Mouse (Mus musculus) G1E-ER4 (cell line): ENCODE data around the gene Radil. TPM values are rescaled to one million over a fixed set of nuclear protein-coding genes. Genes with fewer than 3 reads are reported as not detected.

ENCODE experiments used
- GATA1 ChIP-seq: IDR thresholded peaks from one replicate; pipeline ENCODE4 v1.8.0; 2012; ENCODE audit warnings: low read length, inconsistent platforms
- polyA plus RNA-seq: library from polyadenylated mRNA; stranded (reverse); fragments of >175 nt; gene quantifications from 2 replicates; pipeline ENCODE4 v1.2.3, GENCODE M21; 2012

Radil gene
- polyA plus RNA-seq = not detected in 2 replicates

DNA sequence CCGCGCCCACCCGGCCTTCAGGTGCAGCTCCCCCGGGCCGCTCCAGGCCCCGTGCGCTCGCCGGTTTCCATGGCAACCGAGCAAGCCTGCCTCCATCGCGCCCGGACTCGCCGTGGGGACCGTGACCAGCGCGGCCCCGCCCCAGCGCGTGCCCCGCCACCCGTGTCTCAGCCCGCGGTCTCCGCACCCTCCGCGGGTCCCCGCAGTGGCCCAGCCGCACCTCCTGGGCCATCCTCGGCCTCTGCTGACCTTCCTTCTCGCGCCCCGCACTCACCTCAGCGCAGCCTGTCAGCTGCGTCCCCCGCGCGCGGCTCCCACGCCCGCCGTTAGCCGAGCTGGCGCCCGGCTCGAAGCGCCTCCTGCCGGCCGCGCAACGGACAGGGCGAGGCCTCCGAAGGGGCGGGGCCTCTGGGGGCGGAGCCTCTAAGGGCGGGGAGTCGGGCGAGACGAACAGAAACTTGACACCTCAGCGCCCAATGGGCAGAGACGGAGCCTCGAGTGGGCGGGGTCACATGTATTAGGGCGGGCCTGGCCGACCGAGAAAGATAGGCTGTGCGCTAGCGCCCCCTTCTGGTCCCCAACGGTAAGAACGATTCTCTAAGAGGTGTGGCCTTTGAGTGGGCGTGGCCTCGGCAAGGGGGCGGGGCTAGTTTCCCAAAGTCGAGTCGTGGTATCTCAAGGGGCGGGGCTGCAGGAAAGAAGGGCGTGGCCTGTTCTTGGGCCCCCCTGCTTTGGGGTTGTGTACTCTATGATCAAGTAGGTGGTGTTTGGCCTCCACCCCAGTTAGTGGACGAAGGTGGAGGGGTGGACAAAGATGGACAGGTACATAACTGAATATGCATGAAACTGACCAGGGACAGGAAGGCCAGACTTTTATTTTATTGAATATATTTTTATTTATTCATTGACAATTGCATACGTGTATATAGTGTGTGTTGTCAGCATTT, at the start of gene Radil:
Gene Radil (minus strand): TSS at position 393 of the 947 bp plus-strand sequence.
- TF ChIP-seq GATA1 = no peak

DNA sequence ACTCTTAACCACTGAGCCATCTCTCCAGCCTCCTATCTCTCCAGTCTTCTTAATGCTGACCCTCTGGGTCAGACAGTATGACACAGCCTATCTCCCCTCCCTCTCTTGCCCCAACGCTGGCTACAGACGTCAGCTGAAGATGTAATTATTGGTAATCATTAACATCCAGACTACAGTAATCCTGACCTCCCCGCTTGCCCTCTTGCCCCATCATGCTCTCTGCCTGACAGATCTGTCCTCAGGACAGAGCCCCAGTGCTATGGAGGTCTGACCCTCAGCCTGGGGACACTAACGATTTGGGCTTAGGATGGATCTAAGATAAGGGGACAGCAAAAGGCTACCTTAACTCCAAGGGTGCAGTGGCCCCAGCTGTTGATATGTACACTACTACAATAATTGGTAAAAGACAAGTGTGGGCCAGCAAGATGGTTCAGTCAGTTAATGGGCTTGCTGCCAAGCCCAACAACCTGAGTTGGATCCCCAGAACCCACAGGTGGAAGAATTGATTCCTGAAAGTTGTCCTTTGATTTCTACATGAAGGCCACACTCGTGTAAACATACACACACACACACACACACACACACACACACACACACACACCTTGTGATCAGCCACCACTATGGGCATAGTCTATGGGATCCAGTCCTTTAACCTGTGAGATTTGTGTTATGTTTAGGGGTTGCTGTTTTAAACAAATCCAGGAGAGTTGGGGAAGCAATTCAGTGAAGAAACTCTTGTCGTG, 46.9 kb upstream of the Radil start:
- TF ChIP-seq GATA1 = no peak

DNA sequence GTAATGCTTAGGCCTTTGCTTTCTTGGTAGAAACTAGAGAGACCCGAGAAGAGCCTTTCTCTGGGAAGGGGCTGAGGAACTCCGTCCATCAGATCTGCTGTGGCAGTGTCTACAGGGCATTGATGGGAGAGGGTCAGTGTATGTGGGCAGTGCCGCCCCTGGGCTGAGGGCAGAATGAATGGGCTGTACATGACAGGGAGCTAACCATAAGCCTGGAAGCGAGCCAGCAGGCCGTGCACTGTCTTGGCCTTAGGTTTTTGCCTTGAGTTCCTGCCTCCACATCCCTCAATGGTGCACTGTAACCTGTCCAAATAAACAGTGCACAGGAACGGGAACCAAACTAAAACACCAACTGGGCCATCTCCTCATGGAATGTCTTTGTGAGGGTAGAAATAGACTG, 45.8 kb upstream of the Radil start:
- TF ChIP-seq GATA1 = no peak

DNA sequence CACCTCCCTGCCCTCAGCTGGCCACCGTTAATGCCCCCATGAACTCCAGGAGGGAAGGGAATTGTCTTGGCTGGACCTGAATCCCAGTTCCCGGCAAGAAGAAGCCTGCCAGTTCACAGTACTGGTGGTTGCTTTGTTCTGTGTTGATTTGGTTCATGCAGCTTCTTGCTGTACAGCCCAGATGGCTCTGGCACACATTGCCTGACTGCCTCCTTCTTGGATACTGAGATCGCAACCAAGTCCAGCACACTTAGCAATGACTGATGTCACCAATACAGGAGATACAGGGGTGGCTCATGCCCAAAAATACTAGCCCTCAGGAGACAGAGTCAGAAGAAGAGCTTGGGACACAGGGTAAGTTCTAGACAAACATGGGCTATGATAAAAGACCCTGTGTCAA, 44.8 kb upstream of the Radil start:
- no peak for TF ChIP-seq GATA1

DNA sequence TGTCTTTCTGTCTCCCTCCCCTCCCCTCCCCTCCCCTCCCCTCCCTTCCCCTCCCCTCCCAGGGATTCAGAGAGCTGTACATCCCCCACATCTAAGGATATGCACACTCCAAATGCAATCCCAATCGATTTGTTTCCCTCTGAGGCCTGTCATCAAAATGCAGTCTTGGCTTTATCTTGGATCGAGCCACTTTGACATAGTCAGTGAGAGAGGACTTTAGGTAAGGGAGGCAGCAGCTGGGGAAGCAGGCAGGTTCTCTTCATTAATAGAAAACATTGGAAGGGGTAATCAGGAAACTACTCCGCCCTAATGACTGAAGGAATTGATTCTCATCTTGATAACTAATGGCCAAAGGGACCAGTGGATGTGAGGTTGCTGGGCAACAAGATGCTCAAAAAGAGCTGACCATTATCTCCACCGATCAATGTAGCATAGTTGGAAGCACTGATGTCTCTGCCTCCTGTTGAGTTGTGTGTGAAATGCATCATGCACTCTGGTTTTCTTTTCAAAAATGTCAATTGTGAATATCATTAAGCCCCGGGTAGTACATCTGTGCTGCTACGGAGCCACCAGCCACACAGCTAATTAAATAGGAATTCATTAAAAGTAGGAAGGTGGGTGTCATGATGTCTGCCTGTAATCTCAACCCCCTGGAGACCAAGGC, 40.2 kb upstream of the Radil start:
- TF ChIP-seq GATA1 = no peak

DNA sequence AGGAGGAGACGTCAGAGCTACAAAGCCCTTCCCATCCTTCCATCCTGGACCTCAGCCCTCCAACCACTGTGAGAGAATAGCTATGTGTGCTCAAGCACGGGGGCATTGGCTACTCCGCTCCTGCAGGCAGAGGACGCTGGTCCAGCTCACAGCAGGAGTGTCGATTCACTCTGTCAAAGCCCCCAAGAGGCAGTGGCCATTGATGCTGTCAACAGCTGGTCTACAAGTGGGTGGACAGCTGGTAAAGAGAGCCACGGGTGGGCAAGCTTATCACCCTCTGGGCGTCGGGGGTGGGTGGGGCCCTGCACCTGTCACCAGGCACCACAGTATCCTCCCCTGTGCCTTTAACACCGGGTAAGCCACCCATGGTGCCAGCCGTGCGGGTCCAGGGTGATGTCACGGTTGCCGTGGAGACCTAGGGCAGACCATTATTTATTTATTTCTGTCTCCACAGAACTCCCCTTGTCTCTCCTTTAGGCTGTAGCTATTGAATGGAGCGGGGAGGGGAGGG, 32.8 kb upstream of the Radil start:
- no peak for TF ChIP-seq GATA1

DNA sequence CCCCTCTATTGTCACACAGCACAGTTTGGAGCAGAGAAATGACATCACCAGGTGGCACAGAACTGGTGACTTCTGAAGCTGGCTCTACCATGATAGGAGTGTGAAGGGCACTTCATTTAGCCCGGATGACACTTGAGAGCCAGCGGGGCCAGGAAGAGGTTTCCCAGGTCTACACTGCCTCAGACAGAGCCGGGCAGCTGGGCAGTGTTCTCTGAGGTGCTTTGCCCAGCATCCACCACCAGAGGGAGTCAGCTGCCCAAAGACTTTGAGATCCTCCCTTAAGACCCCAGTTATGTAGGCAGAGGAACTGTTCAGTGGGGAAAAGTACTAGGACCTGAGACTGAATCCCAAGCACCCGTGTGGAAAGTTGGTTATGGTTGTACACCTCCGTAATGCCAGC, 30.6 kb upstream of the Radil start:
- no peak for TF ChIP-seq GATA1

DNA sequence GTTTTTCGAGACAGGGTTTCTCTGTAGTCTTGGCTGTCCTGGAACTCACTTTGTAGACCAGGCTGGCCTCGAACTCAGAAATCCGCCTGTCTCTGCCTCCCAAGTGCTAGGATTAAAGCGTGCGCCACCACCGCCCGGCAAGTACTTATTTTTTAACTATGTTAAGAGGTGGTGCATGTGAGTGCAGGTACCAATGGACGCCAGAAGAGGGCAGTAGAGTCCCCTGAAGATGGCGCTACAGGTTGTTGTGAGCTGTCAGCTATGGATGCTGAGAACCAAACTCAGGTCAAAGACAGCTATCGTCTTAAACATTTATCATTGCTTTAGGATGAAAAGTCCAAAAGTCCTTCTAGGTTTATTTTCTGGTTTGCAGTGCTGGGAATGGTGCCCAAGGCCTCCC, 27.3 kb upstream of the Radil start:
- no peak for TF ChIP-seq GATA1

DNA sequence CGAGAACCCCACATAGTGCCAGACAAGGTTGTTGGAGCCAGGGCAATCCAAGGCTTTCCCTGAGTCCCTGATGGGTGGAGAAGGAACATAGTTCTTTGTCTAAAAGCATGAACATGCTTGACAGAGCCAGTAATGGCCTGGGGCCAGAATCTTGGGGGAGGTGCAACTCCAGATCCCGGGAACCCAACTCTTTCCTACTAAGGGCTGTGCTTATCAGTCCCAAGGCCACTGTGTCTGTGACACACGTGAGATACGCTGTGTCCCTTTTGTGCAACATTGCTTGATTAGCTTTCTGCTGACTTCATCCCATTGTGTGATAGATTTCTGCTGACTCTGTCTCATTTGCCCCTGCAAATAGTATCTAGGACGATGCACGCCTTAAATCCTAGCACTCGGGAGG, 25.9 kb upstream of the Radil start:
- TF ChIP-seq GATA1 = no peak

DNA sequence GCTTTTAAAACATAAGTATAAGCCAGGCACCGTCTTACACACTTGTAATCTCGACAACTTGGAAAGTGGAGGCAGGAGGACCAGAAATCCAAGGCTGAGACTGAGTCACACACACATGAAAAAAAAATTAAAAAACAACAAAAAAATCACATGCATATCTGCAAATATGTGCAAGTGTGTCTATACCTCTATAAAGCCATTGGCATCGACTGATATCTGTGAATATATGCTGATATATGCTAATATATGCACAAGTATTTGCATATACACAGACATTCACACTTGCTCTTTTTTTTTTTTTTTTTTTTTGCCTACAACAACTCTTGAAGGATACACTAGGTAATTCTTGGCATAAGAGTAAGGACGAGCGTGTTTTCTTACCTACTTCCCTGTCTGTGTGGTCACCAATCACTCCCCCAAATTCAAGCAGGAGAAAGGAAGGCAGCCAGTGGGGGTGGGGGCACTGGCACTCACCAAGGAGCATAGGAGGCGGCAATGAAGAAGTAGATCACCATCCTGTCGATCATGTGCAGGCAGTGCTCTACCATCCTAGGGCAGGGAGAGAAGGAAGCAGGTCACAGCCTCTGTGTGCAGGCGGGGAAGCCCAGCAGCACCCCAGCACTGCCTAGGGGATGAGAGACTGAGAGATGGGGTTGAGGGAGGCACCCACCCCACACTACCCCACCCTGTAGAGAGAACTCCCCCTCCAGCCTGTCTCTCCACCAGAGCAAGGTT, 23.6 kb upstream of the Radil start:
- no peak for TF ChIP-seq GATA1

DNA sequence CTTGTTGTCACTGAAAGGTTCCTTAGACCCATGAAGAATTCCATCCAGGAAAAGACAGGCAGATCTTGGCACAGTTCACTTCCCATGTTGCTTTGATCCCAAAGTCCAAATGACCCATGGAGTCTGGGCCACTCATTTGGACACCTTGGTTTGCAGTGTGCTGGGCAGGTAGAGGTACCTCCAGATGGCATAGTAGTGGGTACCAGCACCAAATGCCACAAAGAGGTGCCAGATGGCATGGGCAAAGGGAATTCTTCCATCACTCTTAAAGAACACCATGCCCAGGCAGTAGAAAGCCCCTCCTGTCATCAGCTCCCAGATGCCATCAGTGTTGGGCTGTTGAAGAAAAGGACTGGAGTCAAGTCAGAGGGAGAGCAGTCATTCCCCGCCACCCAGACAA, 13.7 kb upstream of the Radil start:
- no peak for TF ChIP-seq GATA1

DNA sequence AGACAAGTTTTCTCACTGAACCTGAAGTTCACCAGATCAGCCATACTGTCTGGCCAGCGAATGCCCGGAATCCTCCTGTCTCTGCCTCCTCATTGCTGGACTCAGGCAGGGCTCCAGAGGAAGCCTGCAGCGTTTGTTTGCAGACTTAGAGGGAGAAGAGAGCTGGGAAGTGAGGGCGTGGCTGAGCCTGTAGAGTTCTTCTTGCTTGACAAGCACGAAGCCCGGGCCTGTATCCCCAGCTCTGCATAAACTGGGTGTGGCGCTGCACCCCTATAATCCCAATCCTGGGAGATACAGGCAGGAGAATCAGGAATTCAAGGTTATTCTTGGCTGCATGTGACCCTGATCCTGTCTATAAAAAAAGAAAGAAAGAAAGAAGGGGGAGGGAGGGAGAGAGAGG, 9.4 kb upstream of the Radil start:
- no peak for TF ChIP-seq GATA1

DNA sequence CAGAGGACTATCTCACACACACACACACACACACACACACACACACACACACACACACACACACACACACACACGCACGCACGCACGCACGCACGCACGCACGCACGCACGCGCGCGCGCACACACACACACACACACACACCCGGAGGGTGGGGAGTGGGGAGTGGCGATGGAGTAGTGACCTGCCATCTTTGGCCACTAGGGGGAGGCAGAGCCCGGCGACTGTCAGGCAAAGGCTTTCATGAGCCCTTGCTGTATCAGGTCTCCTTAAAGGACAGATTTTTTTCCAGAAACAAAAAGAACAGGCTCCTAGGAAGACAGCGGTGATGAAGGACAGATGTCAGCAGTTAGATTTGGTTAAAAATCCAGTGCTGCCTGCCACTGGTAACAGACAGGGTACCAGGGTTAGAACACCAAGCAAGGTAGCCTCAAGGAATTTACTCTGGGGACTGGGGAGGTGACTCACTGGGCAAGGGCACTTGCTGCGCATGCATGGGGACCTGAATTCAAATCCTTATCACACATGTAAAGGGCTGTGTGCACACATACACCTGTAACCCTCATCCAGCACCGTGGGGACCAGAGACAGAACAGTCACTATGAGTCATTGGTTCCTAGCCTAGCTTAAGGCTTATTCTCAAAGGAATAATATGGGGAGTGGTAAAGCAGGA, 6.6 kb upstream of the Radil start:
- no peak for TF ChIP-seq GATA1

DNA sequence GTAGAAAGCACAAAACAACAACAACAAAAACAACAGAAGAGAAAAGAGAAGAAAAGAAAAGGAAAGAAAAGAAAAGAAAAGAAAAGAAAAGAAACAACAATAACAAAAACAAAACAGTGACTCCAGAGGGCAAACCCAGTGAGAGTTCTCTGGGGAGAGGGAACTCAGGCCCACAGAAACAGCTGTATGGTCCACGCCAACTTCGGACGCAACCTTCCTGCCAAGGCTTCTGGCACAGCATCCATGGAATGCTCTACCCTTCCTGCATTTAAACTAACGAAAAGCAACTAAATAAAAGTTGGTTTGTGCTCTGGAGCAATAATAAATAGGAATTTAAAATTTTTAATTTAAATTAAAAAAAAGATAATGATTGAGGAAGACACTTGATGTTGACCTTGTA, 5.8 kb upstream of the Radil start:
- no peak for TF ChIP-seq GATA1

DNA sequence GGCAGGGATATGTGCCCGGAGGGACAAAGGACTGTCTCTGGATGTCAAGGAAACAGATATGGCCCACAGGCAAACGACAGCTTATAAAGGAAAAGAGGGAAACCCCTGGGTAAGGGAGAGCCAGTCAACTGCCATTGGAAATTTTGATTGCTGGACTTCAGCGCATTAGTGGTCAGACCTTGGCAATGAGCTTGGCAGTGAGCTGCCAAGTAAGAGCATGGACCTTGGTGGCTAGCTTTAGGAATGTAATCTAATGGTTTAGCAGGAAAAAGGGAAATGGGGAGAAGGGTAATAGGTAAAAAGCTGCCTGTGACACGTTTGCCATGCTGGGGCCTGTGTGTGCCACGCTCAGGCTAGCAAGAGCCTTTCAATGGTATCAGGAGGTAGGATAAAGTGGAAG, 5.0 kb upstream of the Radil start:
- TF ChIP-seq GATA1 = no peak
